Mouse (Mus musculus) layer of hippocampus, adult 8-10 months (tissue): ENCODE data around the gene Wdr25. TPM values are rescaled to one million over a fixed set of nuclear protein-coding genes. Genes with fewer than 3 reads are reported as not detected.

Experiments used
- DNase-seq, 2 experiments: peaks; one replicate each; pipeline ENCODE4 v3.0.0; 2022; ENCODE audit warnings: low spot score in 2 of 2
- total RNA-seq, 4 experiments: library from RNA; stranded (reverse); gene quantifications; 2 replicates each; pipeline ENCODE4 v1.2.4; 2022

The Wdr25 gene
- total RNA-seq, 4 experiments from 2014 or later: 9.9 to 15.6 (median 12.6) TPM

DNA sequence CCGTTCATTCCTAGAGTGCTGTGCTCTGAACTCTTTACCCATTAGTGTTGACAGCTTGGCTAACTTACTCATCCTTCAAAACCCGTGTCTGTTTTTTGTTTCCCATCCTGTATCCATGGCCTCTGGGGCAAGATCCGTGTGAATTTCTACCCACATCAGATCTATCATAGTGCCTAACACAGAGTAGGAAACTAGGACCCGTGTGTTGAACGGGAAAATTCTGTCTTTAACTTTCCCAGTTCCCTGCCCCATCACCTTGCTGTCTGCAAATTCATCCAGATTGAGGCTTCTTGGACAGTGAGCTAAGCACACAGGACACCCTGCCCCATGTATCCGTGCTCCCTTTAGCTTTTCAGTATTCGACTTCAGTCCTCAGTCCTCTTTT, 993 bp downstream of the Wdr25 start:
- no peak for DNase-seq

- DNase-seq: no peak
Measured at GRCm38 (mm10) chr12:108896006-108896405, 2.6 kb downstream of the Wdr25 start.

DNA sequence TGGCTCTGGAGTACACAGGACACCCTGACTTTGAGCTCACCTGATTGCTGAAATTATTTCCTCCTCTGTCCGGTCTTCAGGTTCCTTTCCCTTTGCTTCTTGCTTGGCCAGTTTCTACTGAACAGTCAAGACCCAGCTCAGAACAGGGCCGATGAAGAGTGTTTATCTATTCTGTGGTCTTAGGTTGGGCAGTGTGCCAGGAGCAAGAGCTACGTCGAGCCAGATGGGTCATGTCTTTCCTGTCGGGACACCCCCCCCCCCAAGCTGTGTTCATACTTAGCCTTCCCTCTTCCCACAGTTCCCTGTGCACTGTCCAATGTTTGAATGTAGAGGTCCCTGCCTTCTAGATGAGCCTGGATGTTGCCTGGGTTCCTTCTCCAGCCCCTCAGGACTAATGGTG, 7.9 kb downstream of the Wdr25 start:
- no peak for DNase-seq

DNA sequence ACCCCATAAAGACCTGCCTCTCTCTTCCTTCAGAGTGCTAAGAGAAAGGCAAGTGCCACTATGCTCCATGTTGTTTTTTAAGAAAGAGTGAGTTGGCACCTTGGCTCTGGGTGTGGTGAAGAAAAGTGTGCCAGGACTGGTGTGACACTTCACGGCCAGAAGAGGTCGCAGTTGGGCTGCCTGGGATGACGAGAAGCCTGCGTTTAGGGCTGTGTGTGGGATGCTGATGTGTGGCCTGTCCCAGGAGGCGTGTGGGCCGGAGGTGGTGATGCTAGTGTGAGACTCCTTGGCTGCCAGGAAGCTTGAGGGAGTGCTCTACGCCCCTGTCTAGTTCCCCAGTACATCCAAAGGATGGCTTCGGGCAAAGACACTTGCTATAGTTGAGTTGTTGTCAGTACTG, 9.5 kb downstream of the Wdr25 start:
- peak; percentile 62 to 70 for DNase-seq

DNA sequence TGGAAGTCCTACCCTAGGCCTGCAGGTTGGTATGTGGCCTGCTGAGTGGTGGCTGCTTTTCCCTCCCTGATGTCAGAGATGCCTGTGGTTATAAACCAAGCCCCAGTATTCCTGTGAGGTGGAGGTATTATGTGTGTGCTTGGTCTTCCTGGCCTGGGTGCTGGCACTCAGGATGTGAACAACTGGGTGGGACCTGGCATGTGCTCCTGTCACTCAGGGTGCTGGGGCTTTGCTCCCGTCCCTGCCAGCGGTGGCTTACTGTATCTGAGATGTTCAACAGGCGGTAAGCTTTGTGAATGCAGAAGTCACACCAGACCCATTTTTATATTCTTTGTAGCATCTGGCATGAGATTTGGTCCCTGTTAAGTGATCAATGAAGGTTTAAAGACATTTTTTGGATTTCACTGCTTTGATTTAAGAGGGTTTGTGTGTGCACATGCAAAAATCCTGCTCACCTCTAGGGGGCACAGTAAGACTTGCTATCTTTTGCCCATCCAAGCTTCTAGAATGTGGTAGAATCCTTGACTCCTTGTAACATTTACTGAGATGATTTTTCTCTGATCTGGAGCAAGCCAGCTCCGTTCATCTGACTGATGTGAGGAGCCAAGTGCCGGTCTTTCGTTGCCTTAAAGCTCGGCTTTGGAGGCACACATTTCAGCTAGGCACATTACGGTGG, 10.3 kb downstream of the Wdr25 start:
- DNase-seq: peak; percentile 72 to 87

- no peak for DNase-seq
Measured at GRCm38 (mm10) chr12:108904276-108904653, 10.8 kb downstream of the Wdr25 start.

- no peak for DNase-seq
Measured at GRCm38 (mm10) chr12:108905620-108906302, 12.3 kb downstream of the Wdr25 start.

GRCm38 (mm10) chr12:108906398-108906797, 13.0 kb downstream of the Wdr25 start:
- no peak for DNase-seq

DNA sequence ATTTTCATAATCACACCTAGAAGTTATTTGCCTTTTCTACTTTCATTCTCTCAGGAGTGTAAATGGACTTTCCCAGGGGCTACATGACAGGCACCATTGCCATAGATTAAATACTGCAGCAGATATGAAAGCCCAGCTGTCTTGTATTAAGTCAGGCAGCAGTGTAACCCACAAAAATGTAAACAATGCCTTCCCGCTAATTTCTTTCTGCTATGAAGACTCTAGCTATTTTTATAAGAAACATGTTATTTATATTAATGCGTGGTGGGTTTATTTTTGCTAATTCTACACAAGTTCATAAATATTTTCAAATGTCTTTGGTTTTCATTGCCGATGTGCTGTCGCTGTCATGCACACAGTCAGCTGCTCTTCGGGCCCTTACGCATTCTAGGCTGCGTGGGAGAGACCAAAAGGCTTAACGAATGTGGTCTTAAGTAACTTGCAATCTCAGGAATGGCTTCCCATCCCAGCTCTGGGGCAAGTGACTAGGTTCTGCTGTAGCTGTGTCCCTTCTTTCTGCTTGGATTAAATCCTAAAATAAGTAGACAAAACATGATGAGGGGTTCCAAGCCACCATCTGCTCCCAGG, 16.5 kb downstream of the Wdr25 start:
- no peak for DNase-seq

- DNase-seq: no peak
Measured at GRCm38 (mm10) chr12:108912442-108912841, 19.0 kb downstream of the Wdr25 start.

- no peak for DNase-seq
Measured at GRCm38 (mm10) chr12:108914198-108914597, 20.8 kb downstream of the Wdr25 start.

DNA sequence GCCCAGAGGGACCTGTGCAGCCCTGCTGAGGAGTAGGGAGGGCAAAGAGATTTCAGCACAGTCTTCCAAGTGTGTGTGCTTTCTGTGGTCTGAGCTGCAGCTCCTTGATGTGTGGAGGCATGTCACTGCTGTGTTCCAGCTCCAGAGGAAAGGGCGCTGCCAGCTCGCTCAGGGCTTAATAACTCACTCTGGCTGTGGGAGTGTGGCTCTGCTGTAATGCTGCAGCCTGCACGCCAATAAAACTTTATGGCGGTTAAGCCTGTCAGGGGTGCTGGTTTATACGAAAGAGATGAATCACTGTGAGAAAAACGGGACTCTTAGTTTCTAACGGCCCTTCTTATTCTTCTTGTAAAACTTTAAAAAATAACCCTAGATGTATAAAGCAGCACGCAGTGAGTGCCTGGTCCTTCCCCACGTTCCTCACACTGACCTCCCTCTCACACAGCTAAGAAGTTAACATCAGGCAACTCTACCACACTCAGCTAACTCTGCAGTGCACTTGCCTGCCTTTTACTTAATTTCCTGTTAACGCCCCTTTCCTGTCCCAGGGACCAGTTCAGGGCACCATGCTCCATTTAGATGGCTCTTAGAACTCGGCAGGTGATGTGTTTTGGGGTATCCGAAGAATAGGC, 21.4 kb downstream of the Wdr25 start:
- no peak for DNase-seq

DNA sequence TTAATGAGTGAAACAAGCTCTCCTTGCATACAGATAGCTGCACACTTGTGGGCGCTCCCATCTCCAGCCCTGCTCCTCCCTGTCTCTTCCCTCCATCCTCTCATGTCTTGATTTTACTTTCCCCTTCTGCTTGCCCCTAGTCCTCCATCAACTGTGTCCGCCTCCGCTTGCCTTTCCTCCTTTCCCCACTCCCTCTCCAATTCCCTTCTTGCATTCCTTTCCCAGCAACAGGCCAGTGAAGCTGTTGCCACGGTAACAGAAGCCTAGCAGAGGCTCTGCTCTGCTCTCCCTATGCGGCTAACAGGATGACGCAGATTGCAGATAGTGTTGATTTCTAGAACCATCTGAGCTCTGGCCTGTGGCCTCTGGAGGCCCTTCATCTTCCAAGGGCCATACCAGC, 22.5 kb downstream of the Wdr25 start:
- peak; percentile 72 to 77 for DNase-seq

- DNase-seq: peak in 1 of 2 experiments; percentile 61
Measured at GRCm38 (mm10) chr12:108916447-108917042, 23.1 kb downstream of the Wdr25 start.

GRCm38 (mm10) chr12:108917509-108917908, 24.1 kb downstream of the Wdr25 start:
- DNase-seq: no peak

- DNase-seq: no peak
Measured at GRCm38 (mm10) chr12:108918753-108919152, 25.3 kb downstream of the Wdr25 start.

- no peak for DNase-seq
Measured at GRCm38 (mm10) chr12:108926606-108927111, 33.2 kb downstream of the Wdr25 start.

GRCm38 (mm10) chr12:108928249-108928648, 34.8 kb downstream of the Wdr25 start:
- no peak for DNase-seq

DNA sequence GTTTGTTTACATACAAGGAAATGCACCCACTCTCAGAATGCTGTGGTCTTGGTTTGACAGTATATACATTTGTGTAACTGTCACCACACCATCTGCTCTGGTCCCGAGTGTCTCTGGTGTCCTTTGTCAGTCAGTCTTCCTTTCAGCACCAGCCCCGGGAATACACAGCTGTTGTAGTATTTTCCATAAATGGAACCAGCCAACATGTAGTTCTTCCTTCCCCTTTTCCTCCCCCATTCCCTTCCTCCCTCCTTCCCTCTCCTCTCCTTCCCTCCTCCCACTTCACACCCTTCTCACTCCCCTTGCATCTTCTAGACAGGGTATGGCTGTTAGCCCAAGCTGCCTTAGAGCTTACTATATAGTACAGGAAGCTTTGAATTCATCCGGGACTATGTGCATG, 36.0 kb downstream of the Wdr25 start:
- DNase-seq: no peak

GRCm38 (mm10) chr12:108931341-108932053, 38.1 kb downstream of the Wdr25 start:
- no peak for DNase-seq

DNA sequence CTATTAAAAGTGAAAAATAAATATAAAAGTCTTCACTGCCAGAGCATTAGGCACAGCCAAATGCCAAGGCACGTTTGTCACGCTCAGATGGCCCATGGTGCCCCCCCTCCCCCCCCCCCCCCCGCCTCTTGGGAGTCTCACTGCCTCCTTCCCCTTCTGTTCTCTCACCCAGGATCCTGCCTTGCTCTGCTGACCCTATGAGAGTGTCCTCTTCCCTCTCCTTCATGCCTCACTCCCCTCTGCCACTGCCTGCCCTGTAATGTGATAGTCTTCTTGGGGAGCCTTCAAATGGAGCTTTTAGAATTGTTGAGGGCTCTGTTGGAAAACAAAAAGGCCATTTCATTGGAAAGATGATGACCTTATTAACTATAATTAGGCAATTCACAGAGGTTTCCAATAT, 38.7 kb downstream of the Wdr25 start:
- no peak for DNase-seq
